Mouse (Mus musculus): ENCODE data around the gene Cdk7. TPM values are rescaled to one million over a fixed set of nuclear protein-coding genes. Genes with fewer than 3 reads are reported as not detected.

The Cdk7 gene
- polyA plus RNA-seq, 1 experiment from 2014 or later: 101 TPM

GRCm38 (mm10) chr13:100670181-100670741, 60.5 kb downstream of the Cdk7 start:
- H3K9ac ChIP-seq: peak overlapping the region; percentile 52
- no peaks in the 10 kb centered on the region for H3K9me3 ChIP-seq
- H3K4me2 ChIP-seq: peak overlapping the region; percentile 83
- H3K27me3 ChIP-seq: no peaks in the 10 kb centered on the region
- no peak for ATAC-seq (ENCODE audit: borderline replicate concordance, extremely low read depth, low FRiP score, low TSS enrichment)
- WGBS: 20% methylated on average over 9 of the region's 9 CpGs
- H3K4me3 ChIP-seq: peak overlapping the region; percentile 57
- peak overlapping the region; percentile 87 for H3K27ac ChIP-seq
- H3K4me1 ChIP-seq: peaks cover 3% of the 10 kb centered on the region; the same call in 1 of the 2 replicates
- peaks cover 15% of the 10 kb centered on the region; the same call in 1 of the 2 replicates for H3K36me3 ChIP-seq

DNA sequence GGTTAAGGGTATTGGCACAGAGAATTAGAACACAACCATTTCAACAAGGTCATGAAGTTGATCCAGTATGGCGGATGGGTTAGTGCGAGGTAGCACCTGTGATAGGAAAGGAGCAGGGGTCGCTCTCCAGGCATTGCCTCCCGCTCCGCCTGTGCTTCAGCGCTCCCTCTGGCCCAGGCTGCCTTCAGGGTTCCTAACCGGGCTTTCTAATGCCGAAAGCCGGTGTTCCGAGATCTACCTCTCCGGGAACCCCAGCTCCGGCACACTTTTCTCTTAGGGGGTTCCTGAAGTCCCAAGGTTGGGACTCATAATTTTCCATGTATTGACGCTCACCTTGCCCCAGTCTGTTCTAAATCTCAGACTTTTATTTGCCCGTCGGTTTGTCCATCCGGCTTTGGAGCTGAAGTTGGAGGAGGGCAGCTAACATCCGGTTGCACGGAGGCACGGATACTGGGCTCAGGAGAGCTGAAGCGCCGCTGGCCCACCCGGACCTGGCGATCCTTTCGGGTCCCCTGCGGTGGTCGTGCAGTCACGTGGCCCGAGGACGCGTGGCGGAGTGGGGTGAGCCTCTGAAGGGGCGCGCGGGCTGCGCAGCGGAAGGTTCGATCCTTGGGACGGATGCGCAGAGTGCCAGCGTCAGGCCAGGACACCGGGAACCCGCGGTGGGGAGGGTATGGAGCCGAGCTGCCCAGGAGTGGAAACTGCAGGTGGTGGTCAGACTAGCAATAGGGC, 61.3 kb downstream of the Cdk7 start, which contains the start of gene Ccdc125:
Gene Ccdc125, plus strand, starts transcription at position 427 of the 732 bp plus-strand sequence.
- H3K4me2 ChIP-seq: peak within 1 kb of the TSS; percentile 83
- H3K4me1 ChIP-seq: peaks cover 3% of the 10 kb centered on the region; the same call in 1 of the 2 replicates
- no peaks in the 10 kb centered on the region for H3K27me3 ChIP-seq
- H3K27ac ChIP-seq: peak within 1 kb of the TSS; percentile 87
- under 1% methylated on average over 44 of the region's 44 CpGs for WGBS
- H3K9ac ChIP-seq: peak within 1 kb of the TSS; percentile 52
- no peaks in the 10 kb centered on the region for H3K9me3 ChIP-seq
- peak; percentile 74 for ATAC-seq (ENCODE audit: borderline replicate concordance, extremely low read depth, low FRiP score, low TSS enrichment)
- H3K36me3 ChIP-seq: peaks cover 15% of the 10 kb centered on the region; the same call in 1 of the 2 replicates
- peak within 1 kb of the TSS; percentile 57 for H3K4me3 ChIP-seq

DNA sequence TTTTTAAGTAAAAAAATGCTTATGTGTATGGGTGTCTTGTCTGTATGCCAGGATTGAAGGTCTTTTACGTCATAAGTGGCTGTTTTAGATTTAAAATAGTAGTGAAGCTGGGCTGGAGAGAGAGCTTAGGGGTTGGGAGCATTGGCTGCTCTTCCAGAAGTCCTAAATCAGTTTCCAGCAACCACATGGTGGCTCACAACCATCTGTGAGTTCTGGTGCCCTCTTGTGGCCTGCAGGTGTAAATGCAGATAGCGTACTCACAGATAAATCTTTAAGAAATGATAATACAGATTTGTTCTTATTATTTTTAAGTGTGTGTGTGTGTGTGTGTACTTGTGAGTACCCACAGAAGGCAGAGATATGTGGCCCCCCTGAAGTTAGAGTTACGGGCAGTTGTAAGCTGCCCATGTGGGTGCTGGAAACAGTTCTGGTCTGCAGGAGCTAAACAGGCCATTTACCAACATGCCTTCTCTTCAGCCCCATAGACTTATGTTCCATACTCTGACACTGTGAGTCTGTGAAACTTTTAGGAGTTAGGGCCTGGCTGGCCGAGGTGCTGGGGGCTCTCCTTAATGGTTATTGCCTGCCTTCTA, 70.8 kb downstream of the Cdk7 start:
- Histone ChIP-seq H3K4me3 (no peak overlapping the region), H3K4me1 (no peaks in the 10 kb centered on the region), H3K27me3 (no peaks in the 10 kb centered on the region), H3K9me3 (no peaks in the 10 kb centered on the region), H3K36me3 (peaks cover 9% of the 10 kb centered on the region), H3K9ac (no peak overlapping the region), H3K27ac (no peak overlapping the region), H3K4me2 (no peak overlapping the region)
- peak; percentile 55; the same call in 1 of the 2 replicates for ATAC-seq (ENCODE audit: borderline replicate concordance, extremely low read depth, low FRiP score, low TSS enrichment)
- WGBS: 45% methylated on average over 4 of the region's 4 CpGs

GRCm38 (mm10) chr13:100658091-100658490, 72.6 kb downstream of the Cdk7 start:
- Histone ChIP-seq H3K9ac (no peak overlapping the region), H3K27me3 (no peaks in the 10 kb centered on the region), H3K27ac (no peak overlapping the region), H3K4me1 (no peaks in the 10 kb centered on the region), H3K9me3 (no peaks in the 10 kb centered on the region), H3K4me3 (no peak overlapping the region), H3K36me3 (peaks cover 6% of the 10 kb centered on the region), H3K4me2 (no peak overlapping the region)
- ATAC-seq (ENCODE audit: borderline replicate concordance, extremely low read depth, low FRiP score, low TSS enrichment): no peak
- 89% methylated on average over 5 of the region's 5 CpGs for WGBS

Other genes with a start within 250 kb of the Cdk7 start
- gene Gtf2h2, start 238.4 kb downstream of the Cdk7 start, polyA plus RNA-seq (2015; fragmentation: Nextera tagmentation; extraction: Ambion mirVana): 65.2 and 65.4 TPM in 2 replicates
- 32.6 and 34.1 TPM in 2 replicates for gene Ocln, start 178.2 kb downstream of the Cdk7 start, polyA plus RNA-seq (2015; fragmentation: Nextera tagmentation; extraction: Ambion mirVana)
- 11.1 and 11.7 TPM in 2 replicates for gene Marveld2, start 114.0 kb downstream of the Cdk7 start, polyA plus RNA-seq (2015; fragmentation: Nextera tagmentation; extraction: Ambion mirVana)
- 274 and 282 TPM in 2 replicates for gene Ak6, start 80.0 kb downstream of the Cdk7 start, polyA plus RNA-seq (2015; fragmentation: Nextera tagmentation; extraction: Ambion mirVana)
- 20.9 and 21.3 TPM in 2 replicates for gene Rad17, start 79.9 kb downstream of the Cdk7 start, polyA plus RNA-seq (2015; fragmentation: Nextera tagmentation; extraction: Ambion mirVana)
- 14.3 and 17.8 TPM in 2 replicates for gene Taf9, start 79.4 kb downstream of the Cdk7 start, polyA plus RNA-seq (2015; fragmentation: Nextera tagmentation; extraction: Ambion mirVana)
- 9.9 and 10.7 TPM in 2 replicates for gene Ccdc125, start 61.2 kb downstream of the Cdk7 start, polyA plus RNA-seq (2015; fragmentation: Nextera tagmentation; extraction: Ambion mirVana)
- gene Mrps36, start 13.7 kb upstream of the Cdk7 start, polyA plus RNA-seq (2015; fragmentation: Nextera tagmentation; extraction: Ambion mirVana): 167 and 169 TPM in 2 replicates
- gene Cenph, start 45.0 kb upstream of the Cdk7 start, polyA plus RNA-seq (2015; fragmentation: Nextera tagmentation; extraction: Ambion mirVana): 37.4 and 38.1 TPM in 2 replicates
- gene Ccnb1, start 55.6 kb upstream of the Cdk7 start, polyA plus RNA-seq (2015; fragmentation: Nextera tagmentation; extraction: Ambion mirVana): 291 and 295 TPM in 2 replicates
- gene Slc30a5, start 102.5 kb upstream of the Cdk7 start, polyA plus RNA-seq (2015; fragmentation: Nextera tagmentation; extraction: Ambion mirVana): 55.2 and 56.2 TPM in 2 replicates

All from lung, embryonic 15.5 days (tissue).